Mouse (Mus musculus): ENCODE measurements at regions not wholly inside any gene's neighbourhood (a gene's known extent, or its start where the extent isn't known, plus 50 kb on each side); places are given as distances from the start of the nearest gene placed in this dataset.
"Not testable (repeated sequence)": the region's sequence is repeated elsewhere in the genome, so short reads cannot be mapped to it uniquely, and the experiment has no call there.

DNA sequence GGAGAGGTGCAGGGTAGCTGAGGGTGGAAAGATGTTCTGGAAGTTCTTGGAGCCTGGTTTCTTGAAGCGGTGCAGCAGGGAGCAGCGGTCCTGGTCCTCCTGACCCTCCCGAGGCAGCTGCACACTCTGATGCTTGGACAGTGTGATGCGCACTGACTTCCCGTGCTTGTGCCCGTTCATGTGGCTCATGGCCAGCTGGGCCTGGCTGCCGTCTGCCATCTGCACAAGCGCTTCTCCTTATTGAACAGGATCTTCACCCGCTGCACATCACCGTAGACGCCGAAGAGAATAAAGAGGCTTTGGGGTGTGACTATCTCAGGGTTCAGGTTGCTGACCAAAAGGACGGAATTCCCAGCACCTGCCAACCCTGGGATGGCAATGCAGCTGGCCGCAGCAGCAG lies 399.2 kb upstream of the Gdi2 start:
- H3K9me3 ChIP-seq (ENCODE audit: control insufficient read depth, insufficient read depth, low read depth, low read length): no peaks in the 10 kb centered on the region
- no peak overlapping the region for H3K9ac ChIP-seq (ENCODE audit: insufficient read depth, low read depth, low read length, poor library complexity, severe bottlenecking)
- no peaks in the 10 kb centered on the region for H3K36me3 ChIP-seq (ENCODE audit: control insufficient read depth, insufficient read depth, low read length, poor library complexity, severe bottlenecking)
- H3K4me3 ChIP-seq (ENCODE audit: insufficient read depth in 1 of 2, low read depth in 1 of 2, low read length in 2 of 2, poor library complexity in 1 of 2, severe bottlenecking in 1 of 2): no peak overlapping the region; a peak in 1 of 4 replicates
- H3K27ac ChIP-seq (ENCODE audit: insufficient read depth, low read depth, low read length, poor library complexity, severe bottlenecking): no peak overlapping the region
- H3K4me1 ChIP-seq (ENCODE audit: control insufficient read depth in 2 of 2, insufficient read depth in 2 of 2, low read length in 2 of 2, poor library complexity in 1 of 2): no peaks in the 10 kb centered on the region
- no peak for DNase-seq (ENCODE audit: low read depth, low spot score)
- in situ Hi-C loops (cut with MboI; ENCODE audit: low sequenced_read_pairs in 2 of 2, unreplicated experiment in 2 of 2): no loop called here
- TF ChIP-seq CHD2 (IDR thresholded peaks at IDR 0.05; ENCODE audit: low read depth, low read length) (no peak), ZC3H11A (IDR thresholded peaks at IDR 0.05; ENCODE audit: borderline replicate concordance, low read depth, low read length) (no peak), ZNF384 (IDR thresholded peaks at IDR 0.05; ENCODE audit: low read depth, low read length) (no peak), HCFC1 (IDR thresholded peaks at IDR 0.05; ENCODE audit: borderline replicate concordance, insufficient read depth, low read length) (no peak), MAFK (IDR thresholded peaks at IDR 0.05; ENCODE audit: insufficient read depth, low read depth, low read length) (no peak)

DNA sequence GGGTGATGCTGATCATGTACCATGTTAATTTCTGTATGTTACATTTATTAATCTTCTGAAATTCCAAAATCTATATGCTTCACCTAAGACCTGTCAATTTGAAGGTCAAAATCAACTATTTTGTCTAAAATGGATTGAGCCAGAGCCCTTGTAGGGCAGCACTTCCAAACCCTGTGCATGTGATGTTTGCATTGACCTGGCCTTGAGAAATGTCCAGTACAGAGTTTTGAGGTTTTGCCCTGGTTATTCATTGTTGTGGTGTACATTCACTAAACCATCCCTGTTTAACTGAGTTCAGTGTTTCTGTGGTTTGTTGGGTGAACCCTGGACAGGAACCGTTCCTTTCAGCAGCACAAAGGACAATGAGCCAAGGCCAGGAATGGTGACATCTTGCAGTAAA lies 392.4 kb upstream of the Gdi2 start:
- H3K9me3 ChIP-seq (ENCODE audit: control insufficient read depth, insufficient read depth, low read depth, low read length); H3K4me3 ChIP-seq (ENCODE audit: insufficient read depth in 1 of 2, low read depth in 1 of 2, low read length in 2 of 2, poor library complexity in 1 of 2, severe bottlenecking in 1 of 2); in situ Hi-C loops (cut with MboI; ENCODE audit: low sequenced_read_pairs in 2 of 2, unreplicated experiment in 2 of 2); H3K36me3 ChIP-seq (ENCODE audit: control insufficient read depth, insufficient read depth, low read length, poor library complexity, severe bottlenecking); H3K9ac ChIP-seq (ENCODE audit: insufficient read depth, low read depth, low read length, poor library complexity, severe bottlenecking); H3K27ac ChIP-seq (ENCODE audit: insufficient read depth, low read depth, low read length, poor library complexity, severe bottlenecking); H3K4me1 ChIP-seq (ENCODE audit: control insufficient read depth in 2 of 2, insufficient read depth in 2 of 2, low read length in 2 of 2, poor library complexity in 1 of 2); DNase-seq (ENCODE audit: low read depth, low spot score): not testable (repeated sequence)

Data from ES-E14 (cell line).